Mouse (Mus musculus): ENCODE measurements around the gene Slc6a9. TPM values are rescaled to one million over a fixed set of nuclear protein-coding genes. Genes with fewer than 3 reads are reported as not detected.

Gene Slc6a9
- polyA plus RNA-seq, 1 experiment from 2014 or later: 18.4 TPM

GRCm38 (mm10) chr4:117860570-117860969 lies 26.3 kb downstream of the Slc6a9 start:
- DNase-seq (no peak), ATAC-seq (ENCODE audit: low FRiP score, low TSS enrichment) (no peak)
- Histone ChIP-seq H3K36me3 (ENCODE audit: control insufficient read depth, insufficient read depth, low read length) (no peaks in the 10 kb centered on the region), H3K27me3 (ENCODE audit: control insufficient read depth, insufficient read depth, low read length) (no peaks in the 10 kb centered on the region), H3K4me2 (ENCODE audit: low read length) (no peak overlapping the region), H3K9me3 (ENCODE audit: control insufficient read depth, low read length) (no peaks in the 10 kb centered on the region), H3K27ac (replicated peaks; ENCODE audit: low read depth, low read length) (no peak overlapping the region), H3K4me3 (replicated peaks; ENCODE audit: low read depth, low read length) (no peak overlapping the region), H3K9ac (replicated peaks; ENCODE audit: low read length) (no peak overlapping the region), H3K4me1 (ENCODE audit: control insufficient read depth, insufficient read depth, low read length) (no peaks in the 10 kb centered on the region)
- WGBS: 86% methylated on average over 9 of the region's 9 CpGs

GRCm38 (mm10) chr4:117862823-117863222 lies 28.5 kb downstream of the Slc6a9 start:
- no peaks in the 10 kb centered on the region for H3K27me3 ChIP-seq (ENCODE audit: control insufficient read depth, insufficient read depth, low read length)
- ATAC-seq (ENCODE audit: low FRiP score, low TSS enrichment) (peak; percentile 57; the same call in 1 of the 2 replicates), DNase-seq (peak; percentile 78)
- no peaks in the 10 kb centered on the region for H3K36me3 ChIP-seq (ENCODE audit: control insufficient read depth, insufficient read depth, low read length)
- H3K4me3 ChIP-seq (replicated peaks; ENCODE audit: low read depth, low read length): no peak overlapping the region
- H3K27ac ChIP-seq (replicated peaks; ENCODE audit: low read depth, low read length): no peak overlapping the region
- no peak overlapping the region for H3K4me2 ChIP-seq (ENCODE audit: low read length)
- 26% methylated on average over 4 of the region's 4 CpGs for WGBS
- H3K9me3 ChIP-seq (ENCODE audit: control insufficient read depth, low read length): no peaks in the 10 kb centered on the region
- H3K4me1 ChIP-seq (ENCODE audit: control insufficient read depth, insufficient read depth, low read length): no peaks in the 10 kb centered on the region
- H3K9ac ChIP-seq (replicated peaks; ENCODE audit: low read length): no peak overlapping the region

GRCm38 (mm10) chr4:117866083-117866482 lies 31.8 kb downstream of the Slc6a9 start:
- Histone ChIP-seq H3K27ac (replicated peaks; ENCODE audit: low read depth, low read length) (no peak overlapping the region), H3K27me3 (ENCODE audit: control insufficient read depth, insufficient read depth, low read length) (no peaks in the 10 kb centered on the region), H3K36me3 (ENCODE audit: control insufficient read depth, insufficient read depth, low read length) (no peaks in the 10 kb centered on the region), H3K9ac (replicated peaks; ENCODE audit: low read length) (no peak overlapping the region), H3K4me2 (ENCODE audit: low read length) (no peak overlapping the region), H3K4me1 (ENCODE audit: control insufficient read depth, insufficient read depth, low read length) (no peaks in the 10 kb centered on the region), H3K4me3 (replicated peaks; ENCODE audit: low read depth, low read length) (no peak overlapping the region), H3K9me3 (ENCODE audit: control insufficient read depth, low read length) (no peaks in the 10 kb centered on the region)
- ATAC-seq (ENCODE audit: low FRiP score, low TSS enrichment) (no peak), DNase-seq (peak; percentile 46)
- 58% methylated on average over 9 of the region's 9 CpGs for WGBS

- Histone ChIP-seq H3K4me1 (ENCODE audit: control insufficient read depth, insufficient read depth, low read length) (no peaks in the 10 kb centered on the region), H3K9ac (replicated peaks; ENCODE audit: low read length) (no peak overlapping the region), H3K4me3 (replicated peaks; ENCODE audit: low read depth, low read length) (no peak overlapping the region), H3K36me3 (ENCODE audit: control insufficient read depth, insufficient read depth, low read length) (no peaks in the 10 kb centered on the region), H3K4me2 (ENCODE audit: low read length) (no peak overlapping the region), H3K27me3 (ENCODE audit: control insufficient read depth, insufficient read depth, low read length) (no peaks in the 10 kb centered on the region), H3K9me3 (ENCODE audit: control insufficient read depth, low read length) (no peaks in the 10 kb centered on the region), H3K27ac (replicated peaks; ENCODE audit: low read depth, low read length) (no peak overlapping the region)
- 76% methylated on average over 6 of the region's 6 CpGs for WGBS
- DNase-seq (no peak), ATAC-seq (ENCODE audit: low FRiP score, low TSS enrichment) (no peak)
These were observed 32.7 kb downstream of the Slc6a9 start for GRCm38 (mm10) chr4:117867000-117867399.

DNA sequence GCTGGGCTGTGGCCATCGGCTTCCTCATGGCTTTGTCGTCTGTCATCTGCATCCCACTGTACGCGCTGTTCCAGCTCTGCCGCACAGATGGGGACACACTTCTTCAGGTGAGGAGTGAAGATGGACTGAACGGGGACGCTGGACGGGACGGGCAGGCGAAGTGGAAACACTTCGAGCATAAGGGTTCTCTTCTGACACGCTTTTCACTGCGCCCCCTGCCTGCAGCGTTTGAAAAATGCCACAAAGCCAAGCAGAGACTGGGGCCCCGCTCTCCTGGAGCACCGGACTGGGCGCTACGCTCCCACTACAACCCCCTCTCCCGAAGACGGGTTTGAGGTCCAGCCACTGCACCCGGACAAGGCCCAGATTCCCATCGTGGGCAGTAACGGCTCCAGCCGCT lies 33.5 kb downstream of the Slc6a9 start:
- Histone ChIP-seq H3K4me3 (replicated peaks; ENCODE audit: low read depth, low read length) (no peak overlapping the region), H3K4me1 (ENCODE audit: control insufficient read depth, insufficient read depth, low read length) (no peaks in the 10 kb centered on the region), H3K27ac (replicated peaks; ENCODE audit: low read depth, low read length) (no peak overlapping the region), H3K27me3 (ENCODE audit: control insufficient read depth, insufficient read depth, low read length) (no peaks in the 10 kb centered on the region), H3K9ac (replicated peaks; ENCODE audit: low read length) (no peak overlapping the region; the same call in 1 of the 2 replicates), H3K36me3 (ENCODE audit: control insufficient read depth, insufficient read depth, low read length) (no peaks in the 10 kb centered on the region), H3K9me3 (ENCODE audit: control insufficient read depth, low read length) (no peaks in the 10 kb centered on the region), H3K4me2 (ENCODE audit: low read length) (peak overlapping the region; percentile 17; the same call in 1 of the 2 replicates)
- WGBS: 19% methylated on average over 24 of the region's 24 CpGs
- ATAC-seq (ENCODE audit: low FRiP score, low TSS enrichment) (no peak), DNase-seq (peak; percentile 82)

DNA sequence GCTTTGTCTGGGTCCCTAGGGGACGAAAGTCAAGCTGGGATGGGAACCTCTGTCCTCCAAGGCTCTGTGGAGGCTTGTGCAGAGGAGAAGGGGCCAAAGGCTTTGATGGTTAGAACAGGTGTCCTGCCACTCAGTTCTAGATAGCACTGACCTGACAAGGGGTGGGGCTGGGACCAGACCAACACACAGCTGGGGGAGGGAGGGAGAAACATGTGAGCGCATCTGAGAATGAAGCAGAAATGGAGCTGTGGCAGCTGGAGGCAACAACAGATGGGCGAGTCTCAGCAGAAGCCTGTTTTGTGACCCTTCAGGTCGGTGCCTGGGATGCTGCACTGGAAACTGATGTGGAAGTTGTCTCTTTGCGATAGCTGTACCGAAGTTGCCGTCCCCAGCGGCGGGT lies 35.0 kb downstream of the Slc6a9 start:
- Histone ChIP-seq H3K9ac (replicated peaks; ENCODE audit: low read length) (no peak overlapping the region), H3K36me3 (ENCODE audit: control insufficient read depth, insufficient read depth, low read length) (peaks cover 15% of the 10 kb centered on the region), H3K9me3 (ENCODE audit: control insufficient read depth, low read length) (no peaks in the 10 kb centered on the region), H3K4me1 (ENCODE audit: control insufficient read depth, insufficient read depth, low read length) (no peaks in the 10 kb centered on the region), H3K4me3 (replicated peaks; ENCODE audit: low read depth, low read length) (no peak overlapping the region), H3K27ac (replicated peaks; ENCODE audit: low read depth, low read length) (no peak overlapping the region), H3K27me3 (ENCODE audit: control insufficient read depth, insufficient read depth, low read length) (no peaks in the 10 kb centered on the region), H3K4me2 (ENCODE audit: low read length) (no peak overlapping the region)
- no peak for ATAC-seq (ENCODE audit: low FRiP score, low TSS enrichment)
- 72% methylated on average over 9 of the region's 9 CpGs for WGBS
- no peak for DNase-seq

- H3K36me3 ChIP-seq (ENCODE audit: control insufficient read depth, insufficient read depth, low read length): peaks cover 25% of the 10 kb centered on the region
- H3K4me1 ChIP-seq (ENCODE audit: control insufficient read depth, insufficient read depth, low read length): no peaks in the 10 kb centered on the region
- no peak overlapping the region for H3K27ac ChIP-seq (replicated peaks; ENCODE audit: low read depth, low read length)
- no peaks in the 10 kb centered on the region for H3K27me3 ChIP-seq (ENCODE audit: control insufficient read depth, insufficient read depth, low read length)
- DNase-seq: no peak
- no peak overlapping the region for H3K4me3 ChIP-seq (replicated peaks; ENCODE audit: low read depth, low read length)
- 67% methylated on average over 1 of the region's 1 CpGs for WGBS
- no peak for ATAC-seq (ENCODE audit: low FRiP score, low TSS enrichment)
- no peak overlapping the region for H3K9ac ChIP-seq (replicated peaks; ENCODE audit: low read length)
- H3K9me3 ChIP-seq (ENCODE audit: control insufficient read depth, low read length): no peaks in the 10 kb centered on the region
- no peak overlapping the region for H3K4me2 ChIP-seq (ENCODE audit: low read length)
These were observed 36.1 kb downstream of the Slc6a9 start for GRCm38 (mm10) chr4:117870437-117870836.

DNA sequence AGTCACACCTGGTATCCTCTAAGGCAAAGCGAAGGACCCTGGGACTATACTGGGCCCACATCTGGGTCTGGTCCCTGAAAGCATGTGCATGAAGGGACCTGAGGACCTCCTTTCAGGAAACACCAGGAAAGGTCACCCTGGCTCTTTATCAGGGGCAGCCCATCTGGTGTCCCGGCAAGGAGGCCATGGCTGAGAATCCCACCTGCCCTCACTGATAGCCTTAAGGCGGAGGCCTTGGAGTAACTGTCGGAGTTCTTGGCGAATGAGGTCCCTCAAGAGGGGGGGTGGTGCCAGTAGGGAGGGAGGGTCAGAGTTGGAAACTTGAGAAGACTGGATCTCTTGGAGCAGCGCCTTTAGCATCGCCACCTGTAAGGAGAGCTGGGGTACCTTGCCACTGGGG lies 37.5 kb downstream of the Slc6a9 start:
- 67% methylated on average over 7 of the region's 7 CpGs for WGBS
- H3K4me2 ChIP-seq (ENCODE audit: low read length): no peak overlapping the region
- no peak for DNase-seq

DNA sequence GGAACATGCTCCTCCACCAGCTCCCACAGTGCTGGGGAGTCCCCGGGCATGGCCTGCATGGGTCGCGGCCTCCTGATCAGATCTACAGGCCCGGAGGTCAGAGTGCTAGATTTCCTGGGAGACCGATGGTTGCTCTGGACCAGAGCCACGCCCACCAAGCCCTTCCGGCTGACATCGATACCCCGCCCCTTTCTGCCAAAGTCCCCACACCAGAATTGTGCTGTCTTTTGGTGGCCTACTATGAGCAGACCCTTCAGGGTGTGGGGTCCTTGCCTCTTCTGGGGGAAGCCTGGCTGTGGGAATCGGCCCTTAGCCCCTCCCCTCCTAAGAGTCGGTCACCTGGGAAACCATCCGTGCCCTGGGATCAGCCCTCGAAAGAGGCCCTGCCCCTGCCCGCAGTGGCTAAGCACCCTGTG lies 38.2 kb downstream of the Slc6a9 start, which contains the start of gene Ccdc24:
Gene Ccdc24, minus strand, starts transcription at position 87 of the 416 bp plus-strand sequence.
- no peak within 1 kb of the TSS for H3K9ac ChIP-seq (replicated peaks; ENCODE audit: low read length)

More for the DNA sequence above, 37.5 kb downstream of the Slc6a9 start:
- H3K36me3 ChIP-seq (ENCODE audit: control insufficient read depth, insufficient read depth, low read length): peaks cover 35% of the 10 kb centered on the region
- H3K9ac ChIP-seq (replicated peaks; ENCODE audit: low read length): no peak overlapping the region
- H3K9me3 ChIP-seq (ENCODE audit: control insufficient read depth, low read length): no peaks in the 10 kb centered on the region
- no peak for ATAC-seq (ENCODE audit: low FRiP score, low TSS enrichment)
- no peaks in the 10 kb centered on the region for H3K4me1 ChIP-seq (ENCODE audit: control insufficient read depth, insufficient read depth, low read length)
- no peaks in the 10 kb centered on the region for H3K27me3 ChIP-seq (ENCODE audit: control insufficient read depth, insufficient read depth, low read length)
- no peak overlapping the region for H3K4me3 ChIP-seq (replicated peaks; ENCODE audit: low read depth, low read length)
- H3K27ac ChIP-seq (replicated peaks; ENCODE audit: low read depth, low read length): no peak overlapping the region

More for the DNA sequence above, 38.2 kb downstream of the Slc6a9 start, which contains the start of gene Ccdc24:
- H3K27me3 ChIP-seq (ENCODE audit: control insufficient read depth, insufficient read depth, low read length): no peaks in the 10 kb centered on the region
- H3K4me1 ChIP-seq (ENCODE audit: control insufficient read depth, insufficient read depth, low read length): no peaks in the 10 kb centered on the region
- H3K36me3 ChIP-seq (ENCODE audit: control insufficient read depth, insufficient read depth, low read length): peaks cover 42% of the 10 kb centered on the region
- no peaks in the 10 kb centered on the region for H3K9me3 ChIP-seq (ENCODE audit: control insufficient read depth, low read length)
- peak; percentile 31 for DNase-seq
- ATAC-seq (ENCODE audit: low FRiP score, low TSS enrichment): 0 out of 2 replicates have a peak, but pooled peaks have one; percentile 6
- H3K4me3 ChIP-seq (replicated peaks; ENCODE audit: low read depth, low read length): no peak within 1 kb of the TSS
- H3K4me2 ChIP-seq (ENCODE audit: low read length): peak within 1 kb of the TSS; percentile 20; the same call in 1 of the 2 replicates
- 4% methylated on average over 14 of the region's 14 CpGs for WGBS
- no peak within 1 kb of the TSS for H3K27ac ChIP-seq (replicated peaks; ENCODE audit: low read depth, low read length)
